Mouse (Mus musculus) kidney, adult 18-20 months (tissue): ENCODE measurements at regions not wholly inside any gene's neighbourhood (a gene's known extent, or its start where the extent isn't known, plus 50 kb on each side); places are given as distances from the start of the nearest gene placed in this dataset.
"Not testable (repeated sequence)": the region's sequence is repeated elsewhere in the genome, so short reads cannot be mapped to it uniquely, and the experiment has no call there.

Experiments
- DNase-seq: peaks from one replicate; pipeline ENCODE4 v3.0.0; 2021

DNA sequence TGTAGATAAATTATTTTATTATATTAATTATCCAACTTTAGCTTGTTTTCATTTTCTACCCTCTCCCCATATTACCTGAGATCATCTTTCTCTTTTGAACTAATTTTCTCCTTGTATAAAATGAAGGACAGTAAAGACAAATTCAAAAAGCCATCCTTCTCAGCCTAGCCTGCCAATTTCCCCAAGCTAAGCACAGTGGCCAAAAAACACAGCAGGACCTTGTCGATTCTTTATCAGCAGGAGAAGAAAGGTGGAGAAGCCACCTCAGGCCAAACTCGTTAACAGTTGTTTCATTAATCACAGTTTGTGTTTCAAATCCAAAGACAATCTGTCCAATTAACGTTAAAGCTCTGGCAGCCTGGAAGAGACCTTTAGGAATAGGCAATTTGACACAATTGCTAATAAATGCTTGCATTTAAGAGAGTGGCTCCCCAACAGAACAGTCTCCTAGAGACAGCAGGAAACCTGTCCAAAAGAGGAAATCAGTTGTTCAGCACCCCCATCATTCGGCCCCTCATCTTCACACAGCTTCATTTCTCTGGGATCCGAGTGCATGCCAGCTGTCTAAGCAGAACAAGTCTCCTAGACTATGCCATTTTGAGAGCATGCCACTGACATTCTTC, 135.7 kb upstream of the Tlr4 start:
- DNase-seq = no peak

DNA sequence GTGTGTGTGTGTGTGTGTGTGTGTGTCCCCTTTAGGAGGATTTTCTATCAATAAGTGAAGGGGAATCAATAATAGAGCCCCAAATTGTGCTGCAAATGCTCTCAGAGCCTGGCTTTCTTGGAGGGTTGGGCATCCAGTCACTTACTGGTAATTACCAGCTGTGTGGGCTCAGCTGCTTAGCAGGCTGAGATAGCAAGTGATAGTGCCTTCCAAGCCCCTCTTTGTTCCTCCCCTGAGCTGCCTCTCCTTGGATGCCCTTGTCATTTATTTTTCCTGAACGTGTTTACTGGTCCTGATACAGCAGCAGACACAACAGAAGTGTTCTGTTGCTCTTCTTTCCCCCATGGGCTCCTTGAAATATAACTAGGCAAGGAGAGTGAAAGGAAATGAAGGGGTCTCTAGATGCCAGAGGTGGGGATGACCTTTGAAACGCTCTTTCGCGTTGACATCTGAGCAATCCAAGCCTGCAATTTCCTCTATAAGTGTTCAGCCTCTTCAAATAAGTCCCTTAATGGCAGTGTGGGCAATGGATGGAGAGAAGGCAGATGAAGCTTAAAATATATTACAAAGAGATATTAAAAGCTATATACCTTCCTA, 133.3 kb upstream of the Tlr4 start:
- DNase-seq = no peak

DNA sequence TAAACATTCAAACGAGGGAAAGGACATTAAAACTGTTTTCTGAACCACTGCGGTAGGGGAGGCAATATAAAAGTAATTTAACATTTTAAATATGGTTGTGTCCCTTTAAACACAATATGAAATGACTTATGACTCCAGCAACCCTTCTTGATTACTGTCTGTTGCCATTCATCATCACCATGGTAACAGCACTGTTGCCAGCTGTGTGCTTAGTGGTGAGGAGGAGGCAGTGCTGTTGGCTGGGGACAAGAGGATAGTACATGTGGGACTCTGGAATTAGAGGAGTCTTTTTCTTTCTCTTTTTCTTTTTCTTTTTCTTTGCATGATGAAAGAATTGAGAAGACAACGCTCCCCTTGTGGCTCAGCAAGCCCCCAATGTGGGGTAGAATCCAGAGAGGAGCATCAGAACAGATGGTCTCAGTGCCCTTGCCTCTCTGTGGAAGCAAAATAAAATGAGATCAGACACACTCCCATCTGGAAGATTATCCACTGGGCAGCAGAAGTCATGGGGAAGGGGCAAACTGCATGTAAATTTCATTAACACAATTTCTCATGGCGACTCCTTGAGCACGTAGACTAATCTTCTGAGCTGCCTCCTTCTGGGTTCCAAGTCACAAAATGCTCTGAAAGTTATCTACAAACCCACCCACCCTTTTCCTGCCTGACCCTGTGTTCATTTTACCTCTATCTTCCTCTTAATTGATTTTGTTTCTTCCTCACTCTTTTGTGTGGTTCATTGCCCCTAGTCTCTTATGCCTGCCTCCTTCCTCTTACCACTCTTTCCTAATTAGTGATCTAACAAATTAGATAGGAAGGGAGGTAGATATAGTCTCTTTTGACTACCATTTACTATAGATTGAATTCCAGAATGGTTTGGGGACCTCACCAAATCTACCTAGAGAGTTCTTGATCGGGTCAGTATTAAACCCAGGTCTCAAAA, 111.3 kb upstream of the Tlr4 start:
- no peak for DNase-seq

DNA sequence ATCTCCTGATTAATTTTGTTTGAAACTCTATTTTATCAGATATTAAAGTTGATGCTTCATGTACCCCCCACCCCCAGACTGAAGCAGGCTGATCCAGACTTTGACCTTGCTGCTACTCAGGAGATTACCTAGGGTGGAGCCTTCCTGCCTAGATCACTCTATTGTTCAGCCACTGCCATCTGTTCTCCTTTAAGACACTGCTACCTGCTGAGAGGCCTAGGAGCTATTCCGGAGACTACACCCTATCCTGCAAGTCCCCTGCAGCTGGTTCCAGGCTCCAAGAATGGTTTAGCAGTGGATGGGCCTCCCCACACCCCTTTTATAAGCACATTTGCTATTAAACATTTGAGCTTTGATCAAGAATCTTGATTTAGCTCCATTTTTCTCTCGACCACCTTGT, 90.0 kb upstream of the Tlr4 start:
- DNase-seq = no peak

DNA sequence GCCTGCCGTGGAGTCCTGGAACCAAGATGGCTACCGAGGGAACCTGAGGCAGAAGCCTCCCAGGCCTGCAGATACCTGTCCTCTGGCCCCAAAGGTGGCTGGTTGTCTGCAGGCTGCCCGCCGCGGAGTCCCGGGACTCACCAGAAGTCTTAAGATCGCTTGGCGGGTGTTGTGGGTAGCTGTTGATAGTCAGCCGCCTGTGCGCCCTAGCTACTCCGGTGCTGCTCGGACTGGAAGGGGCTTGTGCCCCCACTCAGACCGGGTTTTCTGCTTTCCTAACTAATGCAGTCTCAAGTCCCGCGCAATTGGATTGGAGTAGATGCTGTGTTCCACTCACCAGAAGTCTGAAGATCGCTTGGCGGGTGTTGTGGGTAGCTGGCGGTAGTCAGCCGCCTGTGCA, 84.0 kb upstream of the Tlr4 start:
- DNase-seq = not testable (repeated sequence)

DNA sequence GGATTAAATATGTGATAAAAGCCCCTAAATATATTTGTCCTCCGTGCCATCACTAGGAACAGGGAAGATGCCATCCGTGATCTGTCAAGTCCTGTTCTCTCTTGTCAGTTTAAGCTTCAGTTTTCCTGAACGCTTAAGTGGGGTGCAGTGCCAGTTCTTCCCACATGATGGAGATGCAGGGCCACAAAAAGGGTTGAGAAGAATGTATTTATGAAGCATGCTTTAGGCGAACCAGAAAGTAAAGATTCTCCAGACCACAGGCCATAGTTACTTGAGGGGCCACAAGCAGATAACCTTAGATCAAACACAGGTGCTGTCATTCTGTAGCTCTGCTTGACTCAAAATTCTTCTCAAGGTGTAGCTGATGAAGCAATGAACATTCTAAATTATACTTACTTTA, 58.6 kb upstream of the Tlr4 start:
- peak; percentile 39 for DNase-seq
